Mouse (Mus musculus) hindbrain, embryonic 16.5 days (tissue): Measurements from ENCODE around the gene Psors1c2. TPM values are rescaled to one million over a fixed set of nuclear protein-coding genes. Genes with fewer than 3 reads are reported as not detected.
A peak's percentile ranks its signal among the peaks of the same experiment; 100 is the strongest.

Experiments used
- ATAC-seq: fragments of 200-750 bp; cut with Nextera tagmentation; 2 replicates; pipeline ENCODE4 v1.8.0; 2017; ENCODE audit warnings: moderate TSS enrichment, moderate library complexity
- H3K27ac ChIP-seq: fragments of 300-500 bp; sonication (generic); 2 replicates; pipeline ENCODE4 v1.5.1; 2014; ENCODE audit warnings: low read depth, mild to moderate bottlenecking, control low read depth, low read length, moderate library complexity
- H3K27me3 ChIP-seq: fragments of 300-500 bp; sonication (generic); replicated peaks from 2 replicates; pipeline ENCODE4 v1.6.1; 2014; ENCODE audit warnings: low read length; ENCODE audit not compliant: control insufficient read depth, insufficient read depth
- H3K36me3 ChIP-seq: fragments of 300-500 bp; sonication (generic); 2 replicates; pipeline ENCODE4 v1.6.1; 2014; ENCODE audit warnings: mild to moderate bottlenecking, low read length, moderate library complexity, mixed read lengths; ENCODE audit not compliant: control insufficient read depth, insufficient read depth
- H3K4me1 ChIP-seq: fragments of 300-500 bp; sonication (generic); 2 replicates; pipeline ENCODE4 v1.6.1; 2014; ENCODE audit warnings: low read depth, low read length; ENCODE audit not compliant: control insufficient read depth, insufficient read depth
- H3K4me2 ChIP-seq: fragments of 300-500 bp; sonication (generic); 2 replicates; pipeline ENCODE4 v1.6.1; 2014; ENCODE audit warnings: mild to moderate bottlenecking, low read length, control low read depth, moderate library complexity
- H3K4me3 ChIP-seq: fragments of 300-500 bp; sonication (generic); 2 replicates; pipeline ENCODE4 v1.5.1; 2014; ENCODE audit warnings: mild to moderate bottlenecking, low read length, control low read depth, moderate library complexity
- H3K9ac ChIP-seq: fragments of 300-500 bp; sonication (generic); 2 replicates; pipeline ENCODE4 v1.6.1; 2014; ENCODE audit warnings: low read depth, mild to moderate bottlenecking, control low read depth, low read length, moderate library complexity
- H3K9me3 ChIP-seq: fragments of 300-500 bp; sonication (generic); 2 replicates; pipeline ENCODE4 v1.6.1; 2014; ENCODE audit warnings: mild to moderate bottlenecking, low read length, moderate library complexity; ENCODE audit not compliant: control insufficient read depth
- WGBS: fragments of 180-500 bp; shearing (Covaris S2); extraction: QIAGEN DNeasy Blood & Tissue Kit; methylation state at CpG from one replicate; pipeline ENCODE4 v1.1.7; 2014; 5-methylcytosine and 5-hydroxymethylcytosine counted together
- polyA plus RNA-seq: library from polyadenylated mRNA; unstranded; fragments of >200 nt; fragmentation: Nextera tagmentation; extraction: Ambion mirVana; gene quantifications from 2 replicates; pipeline ENCODE4 v1.2.1, GENCODE M21; 2015

Psors1c2 gene
- polyA plus RNA-seq, 1 experiment from 2014 or later, result 0.94 TPM

GRCm38 (mm10) chr17:35515911-35516640 lies 16.9 kb upstream of the Psors1c2 start:
- 6% methylated on average over 25 of the region's 25 CpGs for WGBS
- peak; percentile 43 for ATAC-seq

GRCm38 (mm10) chr17:35516652-35517500 lies 16.1 kb upstream of the Psors1c2 start, which contains the start of the genes Tcf19 and Cchcr1:
Tcf19 (minus strand) TSS chr17:35516824.
Cchcr1 (plus strand) TSS chr17:35517100.
- Histone ChIP-seq H3K9me3 (no peaks in the 10 kb centered on the region), H3K9ac (peak within 1 kb of the TSS; percentile 59), H3K27ac (no peak within 1 kb of the TSS), H3K4me3 (peak within 1 kb of the TSS; percentile 67), H3K4me1 (peaks cover 16% of the 10 kb centered on the region), H3K4me2 (peak within 1 kb of the TSS; percentile 88), H3K36me3 (no peaks in the 10 kb centered on the region), H3K27me3 (peaks cover 3% of the 10 kb centered on the region; the same call in 1 of the 2 replicates)
- ATAC-seq, result peak; percentile 96
- WGBS, result 1% methylated on average over 67 of the region's 67 CpGs

More at GRCm38 (mm10) chr17:35515911-35516640, 16.9 kb upstream of the Psors1c2 start:
- H3K4me1 ChIP-seq, result peaks cover 16% of the 10 kb centered on the region
- no peaks in the 10 kb centered on the region for H3K9me3 ChIP-seq
- peak overlapping the region; percentile 67 for H3K4me3 ChIP-seq
- peak overlapping the region; percentile 59 for H3K9ac ChIP-seq
- no peaks in the 10 kb centered on the region for H3K36me3 ChIP-seq
- peaks cover 3% of the 10 kb centered on the region; the same call in 1 of the 2 replicates for H3K27me3 ChIP-seq
- peak overlapping the region; percentile 88 for H3K4me2 ChIP-seq
- H3K27ac ChIP-seq, result no peak overlapping the region

- H3K4me1 ChIP-seq, result peaks cover 16% of the 10 kb centered on the region
- no peak overlapping the region for H3K27ac ChIP-seq
- peak overlapping the region; percentile 53 for H3K9ac ChIP-seq
- no peaks in the 10 kb centered on the region for H3K9me3 ChIP-seq
- 10% methylated on average over 12 of the region's 12 CpGs for WGBS
- peaks cover 3% of the 10 kb centered on the region; the same call in 1 of the 2 replicates for H3K27me3 ChIP-seq
- peak overlapping the region; percentile 88 for H3K4me2 ChIP-seq
- ATAC-seq, result no peak
- peak overlapping the region; percentile 67 for H3K4me3 ChIP-seq
- no peaks in the 10 kb centered on the region for H3K36me3 ChIP-seq
Observed at GRCm38 (mm10) chr17:35517526-35517925, 15.5 kb upstream of the Psors1c2 start.

GRCm38 (mm10) chr17:35524354-35524753 lies 8.6 kb upstream of the Psors1c2 start:
- no peak overlapping the region for H3K4me3 ChIP-seq
- 85% methylated on average over 9 of the region's 9 CpGs for WGBS
- no peak for ATAC-seq
- no peaks in the 10 kb centered on the region for H3K9me3 ChIP-seq
- H3K27ac ChIP-seq, result no peak overlapping the region
- H3K9ac ChIP-seq, result no peak overlapping the region
- no peaks in the 10 kb centered on the region for H3K27me3 ChIP-seq
- H3K4me1 ChIP-seq, result no peaks in the 10 kb centered on the region
- no peak overlapping the region for H3K4me2 ChIP-seq
- no peaks in the 10 kb centered on the region for H3K36me3 ChIP-seq

- no peaks in the 10 kb centered on the region for H3K9me3 ChIP-seq
- WGBS, result 87% methylated on average over 8 of the region's 8 CpGs
- no peak for ATAC-seq
- no peaks in the 10 kb centered on the region for H3K36me3 ChIP-seq
- no peak overlapping the region for H3K27ac ChIP-seq
- H3K4me2 ChIP-seq, result no peak overlapping the region
- H3K4me1 ChIP-seq, result no peaks in the 10 kb centered on the region; the same call in 1 of the 2 replicates
- no peaks in the 10 kb centered on the region for H3K27me3 ChIP-seq
- no peak overlapping the region for H3K4me3 ChIP-seq
- no peak overlapping the region for H3K9ac ChIP-seq
Observed at GRCm38 (mm10) chr17:35526644-35527043, 6.4 kb upstream of the Psors1c2 start.

- no peaks in the 10 kb centered on the region for H3K36me3 ChIP-seq
- ATAC-seq, result no peak
- H3K9me3 ChIP-seq, result no peaks in the 10 kb centered on the region
- no peak overlapping the region for H3K4me3 ChIP-seq
- no peak overlapping the region for H3K9ac ChIP-seq
- H3K27ac ChIP-seq, result no peak overlapping the region
- WGBS, result 13% methylated on average over 3 of the region's 3 CpGs
- no peaks in the 10 kb centered on the region for H3K27me3 ChIP-seq
- no peak overlapping the region for H3K4me2 ChIP-seq
- H3K4me1 ChIP-seq, result no peaks in the 10 kb centered on the region; the same call in 1 of the 2 replicates
Observed at GRCm38 (mm10) chr17:35532360-35532759, 641 bp upstream of the Psors1c2 start.

GRCm38 (mm10) chr17:35534343-35534742 lies 1.3 kb downstream of the Psors1c2 start:
- no peaks in the 10 kb centered on the region for H3K36me3 ChIP-seq
- no peaks in the 10 kb centered on the region; the same call in 1 of the 2 replicates for H3K4me1 ChIP-seq
- no peak overlapping the region for H3K27ac ChIP-seq
- H3K4me3 ChIP-seq, result no peak overlapping the region
- ATAC-seq, result peak; percentile 83
- H3K9me3 ChIP-seq, result no peaks in the 10 kb centered on the region
- H3K4me2 ChIP-seq, result no peak overlapping the region
- no peak overlapping the region for H3K9ac ChIP-seq
- 13% methylated on average over 6 of the region's 6 CpGs for WGBS
- no peaks in the 10 kb centered on the region for H3K27me3 ChIP-seq

GRCm38 (mm10) chr17:35537421-35537820 lies 4.4 kb downstream of the Psors1c2 start:
- ATAC-seq, result no peak
- Histone ChIP-seq H3K9ac (no peak overlapping the region), H3K36me3 (no peaks in the 10 kb centered on the region), H3K27ac (no peak overlapping the region), H3K4me3 (no peak overlapping the region), H3K4me1 (no peaks in the 10 kb centered on the region), H3K4me2 (no peak overlapping the region), H3K27me3 (no peaks in the 10 kb centered on the region), H3K9me3 (no peaks in the 10 kb centered on the region)
- WGBS, result 97% methylated on average over 4 of the region's 4 CpGs

GRCm38 (mm10) chr17:35538476-35538875 lies 5.5 kb downstream of the Psors1c2 start:
- H3K4me1 ChIP-seq, result 0 out of 2 replicates have a peak, but pooled peaks cover 2% of the 10 kb centered on the region
- no peaks in the 10 kb centered on the region for H3K36me3 ChIP-seq
- H3K27me3 ChIP-seq, result no peaks in the 10 kb centered on the region
- no peak overlapping the region for H3K27ac ChIP-seq
- no peak overlapping the region for H3K4me2 ChIP-seq
- 83% methylated on average over 1 of the region's 1 CpGs for WGBS
- no peak for ATAC-seq
- H3K9me3 ChIP-seq, result no peaks in the 10 kb centered on the region
- no peak overlapping the region for H3K4me3 ChIP-seq
- no peak overlapping the region for H3K9ac ChIP-seq
